Mouse (Mus musculus): ENCODE measurements at regions not wholly inside any gene's neighbourhood (a gene's known extent, or its start where the extent isn't known, plus 50 kb on each side); places are given as distances from the start of the nearest gene placed in this dataset.

- Histone ChIP-seq H3K9ac (ENCODE audit: low read length) (no peak overlapping the region), H3K4me3 (ENCODE audit: low read depth, low read length) (no peak overlapping the region), H3K27me3 (ENCODE audit: control insufficient read depth, insufficient read depth, low read length) (no peaks in the 10 kb centered on the region), H3K27ac (replicated peaks; ENCODE audit: low read depth, low read length) (no peak overlapping the region), H3K4me2 (ENCODE audit: low read depth, severe bottlenecking) (no peak overlapping the region), H3K4me1 (ENCODE audit: control insufficient read depth, insufficient read depth, low read length) (no peaks in the 10 kb centered on the region), H3K36me3 (ENCODE audit: control insufficient read depth, insufficient read depth, low read length) (no peaks in the 10 kb centered on the region), H3K9me3 (ENCODE audit: control insufficient read depth, low read length) (no peaks in the 10 kb centered on the region)
- WGBS, result 94% methylated on average over 5 of the region's 5 CpGs
- DNase-seq (ENCODE audit: low spot score) (no peak), ATAC-seq (ENCODE audit: insufficient number of reproducible peaks, low FRiP score, low TSS enrichment, low read depth) (no peak)
Observed at GRCm38 (mm10) chr9:94333450-94333849, 204.4 kb downstream of the 1190002N15Rik start.

DNA sequence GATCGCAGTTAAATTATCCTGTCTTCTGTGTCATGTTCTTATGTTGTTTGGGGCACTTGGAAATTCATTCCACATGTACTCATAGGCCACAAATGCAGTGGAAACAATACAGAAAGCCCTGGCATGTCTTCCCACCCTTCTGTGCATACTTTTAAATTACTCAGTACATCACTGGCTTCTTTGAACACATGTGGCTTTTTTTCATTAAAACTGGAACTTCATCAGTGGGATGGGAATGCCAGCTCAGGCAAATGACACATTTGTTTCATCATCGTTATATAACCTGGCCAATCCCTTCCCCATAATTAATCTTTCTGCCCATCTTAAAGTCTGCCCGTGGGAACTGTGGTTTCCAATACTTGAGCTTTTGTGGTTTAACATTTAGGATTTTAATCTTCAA is 214.9 kb downstream of the 1190002N15Rik start:
- Histone ChIP-seq H3K9me3 (ENCODE audit: control insufficient read depth, low read length) (no peaks in the 10 kb centered on the region), H3K27ac (replicated peaks; ENCODE audit: low read depth, low read length) (no peak overlapping the region), H3K36me3 (ENCODE audit: control insufficient read depth, insufficient read depth, low read length) (no peaks in the 10 kb centered on the region), H3K4me3 (ENCODE audit: low read depth, low read length) (no peak overlapping the region), H3K4me2 (ENCODE audit: low read depth, severe bottlenecking) (no peak overlapping the region), H3K9ac (ENCODE audit: low read length) (no peak overlapping the region), H3K4me1 (ENCODE audit: control insufficient read depth, insufficient read depth, low read length) (no peaks in the 10 kb centered on the region), H3K27me3 (ENCODE audit: control insufficient read depth, insufficient read depth, low read length) (no peaks in the 10 kb centered on the region)
- no peak for DNase-seq (ENCODE audit: low spot score)
- WGBS, result 89% methylated on average over 3 of the region's 3 CpGs
- no peak for ATAC-seq (ENCODE audit: insufficient number of reproducible peaks, low FRiP score, low TSS enrichment, low read depth)

GRCm38 (mm10) chr9:94302575-94302974 is 235.3 kb downstream of the 1190002N15Rik start:
- ATAC-seq (ENCODE audit: insufficient number of reproducible peaks, low FRiP score, low TSS enrichment, low read depth) (no peak), DNase-seq (ENCODE audit: low spot score) (no peak)
- Histone ChIP-seq H3K4me2 (ENCODE audit: low read depth, severe bottlenecking) (no peak overlapping the region), H3K4me1 (ENCODE audit: control insufficient read depth, insufficient read depth, low read length) (no peaks in the 10 kb centered on the region), H3K4me3 (ENCODE audit: low read depth, low read length) (no peak overlapping the region), H3K27me3 (ENCODE audit: control insufficient read depth, insufficient read depth, low read length) (no peaks in the 10 kb centered on the region), H3K9ac (ENCODE audit: low read length) (no peak overlapping the region), H3K27ac (replicated peaks; ENCODE audit: low read depth, low read length) (no peak overlapping the region), H3K36me3 (ENCODE audit: control insufficient read depth, insufficient read depth, low read length) (no peaks in the 10 kb centered on the region), H3K9me3 (ENCODE audit: control insufficient read depth, low read length) (no peaks in the 10 kb centered on the region)
- WGBS, result 76% methylated on average over 3 of the region's 3 CpGs

- H3K36me3 ChIP-seq (ENCODE audit: control insufficient read depth, insufficient read depth, low read length), result no peaks in the 10 kb centered on the region
Observed at GRCm38 (mm10) chr9:94301896-94302295, 236.0 kb downstream of the 1190002N15Rik start.

GRCm38 (mm10) chr9:94295431-94295830 is 242.4 kb downstream of the 1190002N15Rik start:
- Histone ChIP-seq H3K27me3 (ENCODE audit: control insufficient read depth, insufficient read depth, low read length) (no peaks in the 10 kb centered on the region), H3K4me2 (ENCODE audit: low read depth, severe bottlenecking) (no peak overlapping the region), H3K4me1 (ENCODE audit: control insufficient read depth, insufficient read depth, low read length) (no peaks in the 10 kb centered on the region), H3K36me3 (ENCODE audit: control insufficient read depth, insufficient read depth, low read length) (no peaks in the 10 kb centered on the region), H3K4me3 (ENCODE audit: low read depth, low read length) (no peak overlapping the region), H3K27ac (replicated peaks; ENCODE audit: low read depth, low read length) (no peak overlapping the region), H3K9ac (ENCODE audit: low read length) (no peak overlapping the region), H3K9me3 (ENCODE audit: control insufficient read depth, low read length) (no peaks in the 10 kb centered on the region)
- ATAC-seq (ENCODE audit: insufficient number of reproducible peaks, low FRiP score, low TSS enrichment, low read depth), result no peak
- 70% methylated on average over 6 of the region's 6 CpGs for WGBS
- DNase-seq (ENCODE audit: low spot score), result no peak

More at GRCm38 (mm10) chr9:94301896-94302295, 236.0 kb downstream of the 1190002N15Rik start:
- ATAC-seq (ENCODE audit: insufficient number of reproducible peaks, low FRiP score, low TSS enrichment, low read depth) (no peak), DNase-seq (ENCODE audit: low spot score) (no peak)
- H3K4me2 ChIP-seq (ENCODE audit: low read depth, severe bottlenecking), result no peak overlapping the region
- no peaks in the 10 kb centered on the region for H3K9me3 ChIP-seq (ENCODE audit: control insufficient read depth, low read length)
- no peak overlapping the region for H3K4me3 ChIP-seq (ENCODE audit: low read depth, low read length)
- no peak overlapping the region for H3K9ac ChIP-seq (ENCODE audit: low read length)
- no peaks in the 10 kb centered on the region for H3K27me3 ChIP-seq (ENCODE audit: control insufficient read depth, insufficient read depth, low read length)
- no peak overlapping the region for H3K27ac ChIP-seq (replicated peaks; ENCODE audit: low read depth, low read length)
- WGBS, result 88% methylated on average over 1 of the region's 1 CpGs
- no peaks in the 10 kb centered on the region for H3K4me1 ChIP-seq (ENCODE audit: control insufficient read depth, insufficient read depth, low read length)

DNA sequence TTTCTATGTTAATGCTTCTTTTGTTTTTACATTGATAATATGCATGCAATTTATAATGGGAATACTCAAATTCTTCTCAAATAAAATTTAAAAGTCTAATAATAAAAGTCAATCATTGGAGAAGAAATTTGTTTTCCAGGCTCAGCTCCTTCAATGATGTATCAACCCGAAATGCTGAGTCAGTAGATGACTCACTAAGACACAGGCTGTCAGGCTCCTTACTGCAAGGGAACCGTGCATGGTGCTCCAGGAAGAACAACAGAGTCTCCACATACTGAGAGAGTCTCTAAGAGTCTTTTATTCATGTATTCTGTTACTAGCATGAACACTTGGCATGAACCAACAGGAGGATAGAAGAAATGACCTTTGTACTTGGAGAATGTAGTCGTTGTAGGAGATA is 245.7 kb downstream of the 1190002N15Rik start:
- Histone ChIP-seq H3K27ac (replicated peaks; ENCODE audit: low read depth, low read length) (no peak overlapping the region), H3K4me3 (ENCODE audit: low read depth, low read length) (no peak overlapping the region), H3K4me2 (ENCODE audit: low read depth, severe bottlenecking) (no peak overlapping the region), H3K4me1 (ENCODE audit: control insufficient read depth, insufficient read depth, low read length) (no peaks in the 10 kb centered on the region), H3K9me3 (ENCODE audit: control insufficient read depth, low read length) (no peaks in the 10 kb centered on the region), H3K27me3 (ENCODE audit: control insufficient read depth, insufficient read depth, low read length) (no peaks in the 10 kb centered on the region), H3K36me3 (ENCODE audit: control insufficient read depth, insufficient read depth, low read length) (no peaks in the 10 kb centered on the region), H3K9ac (ENCODE audit: low read length) (no peak overlapping the region)
- ATAC-seq (ENCODE audit: insufficient number of reproducible peaks, low FRiP score, low TSS enrichment, low read depth) (no peak), DNase-seq (ENCODE audit: low spot score) (no peak)
- WGBS, result 83% methylated on average over 3 of the region's 3 CpGs

- Histone ChIP-seq H3K4me2 (ENCODE audit: low read depth, severe bottlenecking) (no peak overlapping the region), H3K9ac (ENCODE audit: low read length) (no peak overlapping the region), H3K27ac (replicated peaks; ENCODE audit: low read depth, low read length) (no peak overlapping the region), H3K4me1 (ENCODE audit: control insufficient read depth, insufficient read depth, low read length) (no peaks in the 10 kb centered on the region), H3K27me3 (ENCODE audit: control insufficient read depth, insufficient read depth, low read length) (no peaks in the 10 kb centered on the region), H3K36me3 (ENCODE audit: control insufficient read depth, insufficient read depth, low read length) (no peaks in the 10 kb centered on the region), H3K4me3 (ENCODE audit: low read depth, low read length) (no peak overlapping the region), H3K9me3 (ENCODE audit: control insufficient read depth, low read length) (no peaks in the 10 kb centered on the region)
- no peak for ATAC-seq (ENCODE audit: insufficient number of reproducible peaks, low FRiP score, low TSS enrichment, low read depth)
- DNase-seq (ENCODE audit: low spot score), result no peak
Observed at GRCm38 (mm10) chr9:94289546-94289945, 248.3 kb downstream of the 1190002N15Rik start.

DNA sequence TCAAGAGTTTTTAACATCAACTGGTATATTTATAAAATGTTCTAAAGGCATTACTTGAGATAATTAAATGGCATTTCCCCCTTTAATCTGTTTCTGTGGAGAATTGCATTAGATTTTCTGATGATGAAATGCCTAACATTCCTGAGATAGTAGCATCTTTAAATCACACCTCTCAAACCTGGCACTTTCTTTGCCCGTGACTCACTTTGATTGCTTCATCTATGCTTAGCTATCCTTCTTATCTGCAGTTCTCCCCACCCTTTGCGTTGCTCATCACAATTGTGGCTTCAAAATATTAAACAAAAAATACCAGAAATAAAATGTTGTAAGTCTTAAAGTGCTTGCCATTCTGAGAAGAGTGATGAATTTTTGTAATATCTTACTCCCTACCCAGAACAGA is 250.3 kb downstream of the 1190002N15Rik start:
- H3K27ac ChIP-seq (replicated peaks; ENCODE audit: low read depth, low read length), result no peak overlapping the region
- no peaks in the 10 kb centered on the region for H3K27me3 ChIP-seq (ENCODE audit: control insufficient read depth, insufficient read depth, low read length)
- no peak for DNase-seq (ENCODE audit: low spot score)
- ATAC-seq (ENCODE audit: insufficient number of reproducible peaks, low FRiP score, low TSS enrichment, low read depth), result no peak
- no peak overlapping the region for H3K4me2 ChIP-seq (ENCODE audit: low read depth, severe bottlenecking)
- H3K9me3 ChIP-seq (ENCODE audit: control insufficient read depth, low read length), result no peaks in the 10 kb centered on the region
- H3K4me1 ChIP-seq (ENCODE audit: control insufficient read depth, insufficient read depth, low read length), result no peaks in the 10 kb centered on the region
- H3K9ac ChIP-seq (ENCODE audit: low read length), result no peak overlapping the region
- 73% methylated on average over 2 of the region's 2 CpGs for WGBS
- no peaks in the 10 kb centered on the region for H3K36me3 ChIP-seq (ENCODE audit: control insufficient read depth, insufficient read depth, low read length)
- H3K4me3 ChIP-seq (ENCODE audit: low read depth, low read length), result no peak overlapping the region
